Mouse (Mus musculus) CH12F3 (cell line): ENCODE results near the gene Klk1.

ENCODE experiments used
- in situ Hi-C: fragments of 300-500 bp; cut with MboI; formaldehyde crosslinking; loops from 2 replicates; pipeline ENCODE4 v1.14.3; 2020; ENCODE audit warnings: low sequenced_read_pairs

Gene Klk1

GRCm38 (mm10) chr7:44253023-44253616, 28.0 kb downstream of the Klk1 start:
- in situ Hi-C loops: loop anchor here (25.0 kb wide), 1 partner anchor 209 kb away; the partner anchor contains the start of genes Aspdh and Josd2

GRCm38 (mm10) chr7:44254930-44255329, 29.8 kb downstream of the Klk1 start:
- in situ Hi-C loops: loop anchor here (25.0 kb wide), 1 partner anchor 207 kb away; the partner anchor contains the start of genes Aspdh and Josd2

- in situ Hi-C loops: loop anchor here (25.0 kb wide), 1 partner anchor 205 kb away; the partner anchor contains the start of genes Aspdh and Josd2
Observed at GRCm38 (mm10) chr7:44257278-44257677, 32.1 kb downstream of the Klk1 start, which contains the start of gene Acp4. Acp4 (minus strand) TSS chr7:44257378.

GRCm38 (mm10) chr7:44260410-44260809, 35.2 kb downstream of the Klk1 start:
- in situ Hi-C loops: loop anchor here (10.0 to 25.0 kb wide), 3 partner anchors 54 to 202 kb away; partner anchors contain the start of genes Aspdh, Josd2 and Shank1

GRCm38 (mm10) chr7:44261147-44261546, 36.0 kb downstream of the Klk1 start, which contains the start of gene Gm15517:
Gm15517 (plus strand) TSS chr7:44261447.
- in situ Hi-C loops: loop anchor here (10.0 to 25.0 kb wide), 3 partner anchors 54 to 201 kb away; partner anchors contain the start of genes Aspdh, Josd2 and Shank1

- in situ Hi-C loops: loop anchor here (10.0 to 25.0 kb wide), 3 partner anchors 52 to 199 kb away; partner anchors contain the start of genes Aspdh, Josd2 and Shank1
Observed at GRCm38 (mm10) chr7:44262791-44263643, 37.9 kb downstream of the Klk1 start.

GRCm38 (mm10) chr7:44268117-44268516, 43.0 kb downstream of the Klk1 start:
- in situ Hi-C loops: loop anchor here (10.0 to 25.0 kb wide), 3 partner anchors 47 to 194 kb away; partner anchors contain the start of genes Aspdh, Josd2 and Shank1

- in situ Hi-C loops: loop anchor here (10.0 to 25.0 kb wide), 3 partner anchors 45 to 193 kb away; partner anchors contain the start of genes Aspdh, Josd2 and Shank1
Observed at GRCm38 (mm10) chr7:44269397-44269796, 44.2 kb downstream of the Klk1 start.

- in situ Hi-C loops: loop anchor here (25.0 kb wide), 1 partner anchor 191 kb away; the partner anchor contains the start of genes Aspdh and Josd2
Observed at GRCm38 (mm10) chr7:44271309-44271708, 46.1 kb downstream of the Klk1 start.

- in situ Hi-C loops: loop anchor here (25.0 kb wide), 1 partner anchor 190 kb away; the partner anchor contains the start of genes Aspdh and Josd2
Observed at GRCm38 (mm10) chr7:44272546-44272945, 47.4 kb downstream of the Klk1 start.

- in situ Hi-C loops: loop anchor here (25.0 kb wide), 1 partner anchor 189 kb away; the partner anchor contains the start of genes Aspdh and Josd2
Observed at GRCm38 (mm10) chr7:44273446-44273845, 48.3 kb downstream of the Klk1 start.

- in situ Hi-C loops: loop anchor here (25.0 kb wide), 1 partner anchor 188 kb away; the partner anchor contains the start of genes Aspdh and Josd2
Observed at GRCm38 (mm10) chr7:44274096-44274495, 48.9 kb downstream of the Klk1 start.

GRCm38 (mm10) chr7:44275546-44275945, 50.4 kb downstream of the Klk1 start:
- in situ Hi-C loops: no loop called here

GRCm38 (mm10) chr7:44276461-44277249, 51.5 kb downstream of the Klk1 start:
- in situ Hi-C loops: no loop called here

- in situ Hi-C loops: no loop called here
Observed at GRCm38 (mm10) chr7:44277250-44277622, 52.1 kb downstream of the Klk1 start.
